ENCODE assay signal across 18 mouse cellular contexts in genomic region chr7:81020307-81020706, GRCm38 (mm10).
"Had no signal": no experiment of that assay in that cellular context is flagged by ENCODE, and none has a peak within 500 bp of the region (broad histone marks: within the 10 kb centered on the region; RNA-seq: fewer than 3 reads in every experiment).

No protein-coding gene starts in this region.

- H3K27ac ChIP-seq: midbrain, embryonic 10.5 days; midbrain, embryonic 12.5 days; neural tube, embryonic 13.5 days; neural tube, embryonic 15.5 days had no signal

- H3K4me3 ChIP-seq: midbrain, embryonic 10.5 days; midbrain, embryonic 12.5 days; myocyte; neural tube, embryonic 13.5 days; neural tube, embryonic 15.5 days had no signal

- H3K9me3 ChIP-seq: midbrain, embryonic 10.5 days; midbrain, embryonic 12.5 days; neural tube, embryonic 13.5 days; neural tube, embryonic 15.5 days had no signal

- DNase-seq: lung, adult 18-20 months; lung, embryonic 14.5 days; lung, postnatal 10 days; lung, postnatal 4 days; midbrain, embryonic 14.5 days; retina, postnatal 1 day; right cerebral cortex, adult 18-20 months; right cerebral cortex, postnatal 25 days; right cerebral cortex, postnatal 4 days; spleen, adult 18-20 months; thymus, adult 18-20 months; thymus, postnatal 14 days; thymus, postnatal 4 days had no signal

- H3K4me1 ChIP-seq: midbrain, embryonic 10.5 days; midbrain, embryonic 12.5 days; neural tube, embryonic 13.5 days; neural tube, embryonic 15.5 days had no signal

- H3K9ac ChIP-seq: lung, embryonic 14.5 days; midbrain, embryonic 12.5 days; neural tube, embryonic 13.5 days; neural tube, embryonic 15.5 days had no signal
